Mouse (Mus musculus) brain, embryonic 14.5 days (tissue): ENCODE data around the gene Alk.

Experiments
- CTCF ChIP-seq: fragments of 200-500 bp; IDR thresholded peaks from 2 replicates; pipeline ENCODE4 v1.5.1; 2012; ENCODE audit warnings: inconsistent platforms, mild to moderate bottlenecking, moderate library complexity, borderline replicate concordance; ENCODE audit not compliant: insufficient read depth, insufficient read length; ENCODE audit errors: extremely low read depth
- POLR2A ChIP-seq: fragments of 200-500 bp; IDR thresholded peaks from 2 replicates; pipeline ENCODE4 v1.6.1; 2012; ENCODE audit warnings: mild to moderate bottlenecking, inconsistent platforms, borderline replicate concordance; ENCODE audit not compliant: poor library complexity, insufficient read depth, insufficient read length, severe bottlenecking; ENCODE audit errors: extremely low read depth

DNA sequence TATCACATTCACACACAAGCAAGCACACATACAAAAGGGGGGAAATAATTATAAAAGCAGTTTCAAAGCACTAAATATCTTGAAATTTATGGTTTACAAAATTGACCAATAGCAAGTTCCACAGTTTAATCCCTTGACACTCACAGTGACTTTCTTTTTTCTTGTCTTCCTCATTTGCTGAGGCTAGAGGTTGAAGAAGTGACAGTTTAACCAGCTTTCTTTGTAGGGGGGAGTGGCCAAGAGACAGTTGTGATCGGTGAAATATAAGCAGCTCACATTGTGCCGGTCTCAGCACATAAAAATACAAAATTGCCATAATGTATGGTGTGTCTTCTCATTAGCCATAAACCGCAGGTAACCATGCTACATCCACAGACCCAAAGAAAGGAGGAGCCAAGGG is 385.6 kb downstream of the Alk start:
- TF ChIP-seq POLR2A (no peak), CTCF (no peak)
